ENCODE assay signal across 8 mouse cellular contexts in the genomic region with DNA sequence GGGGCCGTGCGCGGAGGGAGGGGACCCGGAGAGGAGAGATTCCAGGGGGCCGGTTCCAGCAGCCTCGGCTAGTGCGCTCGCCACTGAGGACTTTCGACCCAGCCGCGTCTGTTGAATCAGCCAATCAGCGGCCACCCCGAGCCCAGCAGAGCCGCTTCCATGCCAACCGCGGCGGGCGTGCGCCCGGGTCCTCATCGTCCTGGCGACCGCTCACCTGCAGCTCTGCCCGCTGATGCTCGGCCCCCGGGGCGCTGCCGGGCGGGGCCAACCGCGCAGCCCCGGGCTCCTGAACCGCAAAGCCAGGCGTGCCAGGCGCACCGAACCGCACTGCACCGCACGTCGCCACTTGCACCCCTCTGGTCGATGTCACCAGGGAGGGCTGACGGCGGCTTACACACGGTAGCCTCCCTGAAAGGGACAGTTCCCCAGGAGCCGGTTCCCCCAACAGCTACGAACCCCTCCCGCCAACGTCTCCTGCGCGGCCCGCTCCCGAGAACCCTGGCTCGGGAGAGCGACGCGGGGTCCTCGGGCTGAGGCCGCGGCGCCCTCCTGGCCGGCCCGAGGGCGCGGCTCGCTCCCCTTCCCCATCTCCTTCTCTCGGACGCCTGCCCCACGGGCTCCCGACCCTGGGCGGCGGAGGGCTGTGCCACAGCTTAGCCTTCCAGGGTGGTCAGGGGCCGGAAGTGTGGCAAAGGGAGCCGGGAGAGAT. TPM values are rescaled to one million over a fixed set of nuclear protein-coding genes. Genes with fewer than 3 reads are reported as not detected.
DNase-seq lines count a peak whose midpoint lies in the region; ATAC-seq lines count a peak whose summit lies in the region.

A gene (minus strand): TSS at position 464 of the 709 bp plus-strand sequence.

- H3K4me1 ChIP-seq in embryonic facial prominence, embryonic 10.5 days = peaks cover 18% of the 10 kb centered on the region
- H3K4me1 ChIP-seq in intestine, embryonic 16.5 days (ENCODE audit: control insufficient read depth, insufficient read depth, low read length) = peaks cover 8% of the 10 kb centered on the region; the same call in 1 of the 2 replicates
- H3K4me1 ChIP-seq in midbrain, embryonic 11.5 days (ENCODE audit: control insufficient read depth, insufficient read depth, low read length) = peaks cover 4% of the 10 kb centered on the region
- H3K4me1 ChIP-seq in stomach, embryonic 15.5 days = peaks cover 13% of the 10 kb centered on the region; the same call in 1 of the 2 replicates

- H3K4me2 ChIP-seq in intestine, embryonic 16.5 days (ENCODE audit: low read depth, low read length) = peak within 1 kb of the TSS; percentile 99
- peak within 1 kb of the TSS; percentile 99 for H3K4me2 ChIP-seq in midbrain, embryonic 11.5 days
- H3K4me2 ChIP-seq in stomach, embryonic 15.5 days = peak within 1 kb of the TSS; percentile 99

- under 1% methylated on average over 73 of the region's 73 CpGs for WGBS in embryonic facial prominence, embryonic 10.5 days
- whole genome bisulfite sequencing in intestine, embryonic 16.5 days = 1% methylated on average over 71 of the region's 73 CpGs
- under 1% methylated on average over 62 of the region's 73 CpGs for WGBS in midbrain, embryonic 11.5 days
- WGBS in stomach, embryonic 15.5 days = under 1% methylated on average over 71 of the region's 73 CpGs

- peak within 1 kb of the TSS; percentile 71 for H3K4me3 ChIP-seq in embryonic facial prominence, embryonic 10.5 days
- H3K4me3 ChIP-seq in intestine, embryonic 16.5 days (ENCODE audit: low read length) = peak within 1 kb of the TSS; percentile 63
- H3K4me3 ChIP-seq in midbrain, embryonic 11.5 days (ENCODE audit: low read depth, low read length) = peak within 1 kb of the TSS; percentile 62
- H3K4me3 ChIP-seq in stomach, embryonic 15.5 days (replicated peaks) = peak within 1 kb of the TSS; percentile 59

- H3K27me3 ChIP-seq in embryonic facial prominence, embryonic 10.5 days (replicated peaks; ENCODE audit: low read depth, poor library complexity, severe bottlenecking) = peaks cover 74% of the 10 kb centered on the region
- peaks cover 9% of the 10 kb centered on the region; the same call in 1 of the 2 replicates for H3K27me3 ChIP-seq in intestine, embryonic 16.5 days (replicated peaks; ENCODE audit: control insufficient read depth, insufficient read depth, low read length)
- peaks cover 11% of the 10 kb centered on the region for H3K27me3 ChIP-seq in midbrain, embryonic 11.5 days (ENCODE audit: control insufficient read depth, insufficient read depth, low read length)
- H3K27me3 ChIP-seq in stomach, embryonic 15.5 days (replicated peaks) = peaks cover 15% of the 10 kb centered on the region; the same call in 1 of the 2 replicates

- intact Hi-C loops in left cerebral cortex, postnatal 4 days (cut with DNase I) = no loop called here

- peak; percentile 17 to 25 for DNase-seq in adrenal gland, postnatal 4 days (ENCODE audit: low spot score in 2 of 2)
- peak; percentile 90 for DNase-seq in embryonic facial prominence, embryonic 10.5 days (ENCODE audit: low spot score)
- peak; percentile 94 for DNase-seq in heart, adult 11 months
- peak; percentile 80 for DNase-seq in left cerebral cortex, postnatal 4 days
- peak; percentile 96 for DNase-seq in midbrain, embryonic 11.5 days (ENCODE audit: low spot score, missing footprints)
- no peak for DNase-seq in spleen, postnatal 10 days (ENCODE audit: low spot score in 2 of 2)

- no peaks in the 10 kb centered on the region for H3K36me3 ChIP-seq in embryonic facial prominence, embryonic 10.5 days (replicated peaks)
- H3K36me3 ChIP-seq in intestine, embryonic 16.5 days (ENCODE audit: control insufficient read depth, insufficient read depth, low read length) = no peaks in the 10 kb centered on the region
- H3K36me3 ChIP-seq in midbrain, embryonic 11.5 days (ENCODE audit: control insufficient read depth, insufficient read depth, low read length) = no peaks in the 10 kb centered on the region
- H3K36me3 ChIP-seq in stomach, embryonic 15.5 days = no peaks in the 10 kb centered on the region

- H3K9me3 ChIP-seq in embryonic facial prominence, embryonic 10.5 days = no peaks in the 10 kb centered on the region
- no peaks in the 10 kb centered on the region for H3K9me3 ChIP-seq in intestine, embryonic 16.5 days (ENCODE audit: control insufficient read depth, low read length)
- no peaks in the 10 kb centered on the region for H3K9me3 ChIP-seq in midbrain, embryonic 11.5 days (ENCODE audit: control insufficient read depth, low read length)
- no peaks in the 10 kb centered on the region for H3K9me3 ChIP-seq in stomach, embryonic 15.5 days

- peak within 1 kb of the TSS; percentile 77 for H3K27ac ChIP-seq in embryonic facial prominence, embryonic 10.5 days (replicated peaks)
- no peak within 1 kb of the TSS for H3K27ac ChIP-seq in intestine, embryonic 16.5 days (ENCODE audit: low read length)
- no peak within 1 kb of the TSS for H3K27ac ChIP-seq in midbrain, embryonic 11.5 days (ENCODE audit: low read depth, low read length)
- no peak within 1 kb of the TSS for H3K27ac ChIP-seq in stomach, embryonic 15.5 days

- peak within 1 kb of the TSS; percentile 65 for H3K9ac ChIP-seq in intestine, embryonic 16.5 days (ENCODE audit: low read depth, low read length)
- H3K9ac ChIP-seq in midbrain, embryonic 11.5 days (ENCODE audit: low read length) = peak within 1 kb of the TSS; percentile 55
- H3K9ac ChIP-seq in stomach, embryonic 15.5 days = no peak within 1 kb of the TSS

- peak; percentile 98 for ATAC-seq in intestine, embryonic 16.5 days
- peak; percentile 96 for ATAC-seq in midbrain, embryonic 11.5 days (ENCODE audit: low FRiP score)
- peak; percentile 95 for ATAC-seq in stomach, embryonic 15.5 days (ENCODE audit: insufficient read depth, low FRiP score, low read depth)

RNA-seq across cellular contexts. Expression of the gene that starts here (rescaled TPM):
- under 1 TPM; 0.67 to 0.79 TPM for total RNA-seq in adrenal gland, postnatal 4 days (2021)
- polyA plus RNA-seq in embryonic facial prominence, embryonic 10.5 days (2016; fragmentation: Nextera tagmentation; extraction: Ambion mirVana) = 1.4 and 1.9 TPM in 2 replicates
- polyA plus RNA-seq in intestine, embryonic 16.5 days (2015; fragmentation: Nextera tagmentation; extraction: Ambion mirVana) = 1.3 and 1.8 TPM in 2 replicates
- 1 to 10 TPM; 2.4 to 3.1 TPM for total RNA-seq in left cerebral cortex, postnatal 4 days (2021)
- 2.3 and 2.6 TPM in 2 replicates for polyA plus RNA-seq in midbrain, embryonic 11.5 days (2014; fragmentation: Nextera tagmentation; extraction: Ambion mirVana)
- 1.2 and 1.7 TPM in 2 replicates for polyA plus RNA-seq in stomach, embryonic 15.5 days (2015; fragmentation: Nextera tagmentation; extraction: Ambion mirVana)

Comparison
In these comparisons a context has a peak if more than half of its experiments do, and no peak if none do; other contexts are left out.
1. Peak in DNase-seq in adrenal gland, postnatal 4 days; RNA of the gene not detected or under 1 TPM.
2. DNase-seq: peak in embryonic facial prominence, embryonic 10.5 days (single experiment), heart, adult 11 months (single experiment), left cerebral cortex, postnatal 4 days (single experiment) and midbrain, embryonic 11.5 days (single experiment); none in spleen, postnatal 10 days (0 of 2).
3. Peak in every context shown above with its lines, with median percentiles within 50 percentile points of each other: H3K4me3 ChIP-seq, ATAC-seq and H3K4me2 ChIP-seq.